Mouse (Mus musculus): Measurements from ENCODE around the gene Src. TPM values are rescaled to one million over a fixed set of nuclear protein-coding genes. Genes with fewer than 3 reads are reported as not detected.

Gene Src
- polyA plus RNA-seq, 1 experiment from 2014 or later = 1.8 TPM

DNA sequence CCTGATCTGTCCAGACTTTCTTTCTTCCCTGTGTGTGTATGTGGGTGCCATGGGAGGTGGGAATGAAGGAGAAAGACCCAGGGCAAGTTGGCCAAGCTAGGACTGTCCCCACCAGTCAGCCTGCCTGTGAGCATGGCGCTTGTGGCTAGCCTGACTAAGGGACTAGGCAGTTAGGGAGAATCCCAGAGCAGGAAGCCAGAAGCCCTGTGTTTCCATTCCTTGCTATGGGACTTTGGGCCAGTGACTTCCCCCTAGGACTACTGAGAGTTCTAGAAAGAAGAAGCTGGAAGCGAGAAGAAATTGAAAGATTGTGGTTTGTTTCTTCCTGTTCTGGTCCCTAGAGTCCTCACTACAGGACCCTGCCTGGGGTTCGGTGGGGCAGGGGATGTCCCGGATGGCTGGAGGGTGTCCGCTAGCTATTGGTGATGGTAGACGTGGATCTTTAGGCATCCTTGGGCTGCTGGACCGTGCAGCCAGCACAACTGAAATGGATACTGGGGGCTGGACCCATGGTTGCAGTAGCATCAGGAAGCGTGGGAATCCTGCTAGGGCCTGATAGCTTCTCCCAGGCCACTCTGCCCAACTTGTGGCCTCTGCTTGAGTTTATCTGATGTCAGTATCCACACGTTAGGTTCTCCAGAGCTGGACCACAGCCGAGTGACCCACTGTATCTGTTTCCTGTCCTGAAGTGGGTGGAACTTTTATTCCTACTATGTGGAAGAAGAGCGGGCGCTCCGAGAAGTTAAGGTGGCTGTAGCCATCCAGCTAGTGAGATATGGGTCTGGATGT, 10.3 kb downstream of the Src start:
- Histone ChIP-seq H3K27ac (ENCODE audit: low read depth) (no peak overlapping the region), H3K4me1 (ENCODE audit: insufficient read depth) (peaks cover 9% of the 10 kb centered on the region)
- WGBS (ENCODE audit: insufficient replicate concordance) = 44% methylated on average over 13 of the region's 13 CpGs

DNA sequence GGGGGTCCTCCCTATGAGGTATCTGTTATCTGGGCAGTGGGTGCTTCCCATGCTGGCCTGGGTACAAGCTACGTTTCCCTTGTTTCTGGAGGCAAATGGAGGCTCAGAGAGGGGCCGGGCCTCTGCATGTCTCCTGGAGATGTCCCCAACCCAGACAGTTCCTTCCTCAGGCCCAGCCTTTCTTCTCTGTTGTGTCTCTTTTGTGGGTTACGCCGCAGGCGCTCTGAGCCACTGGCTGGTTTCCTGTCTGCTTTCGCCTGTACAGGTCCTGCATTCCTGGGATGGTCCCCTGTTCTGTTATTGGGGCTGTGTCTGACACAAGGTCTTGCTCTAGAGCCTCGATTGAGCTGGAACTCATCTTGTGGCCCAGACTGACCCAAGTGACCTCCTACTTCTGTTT, 11.5 kb downstream of the Src start:
- no peak overlapping the region for H3K27ac ChIP-seq (ENCODE audit: low read depth)
- TF ChIP-seq EP300 (IDR thresholded peaks at IDR 0.05; ENCODE audit: low read depth) (no peak), CTCF (IDR thresholded peaks at IDR 0.05; ENCODE audit: low read depth) (no peak)
- no peaks in the 10 kb centered on the region for H3K36me3 ChIP-seq (replicated peaks; ENCODE audit: insufficient read depth, low read length)
- no peak overlapping the region for H3K4me2 ChIP-seq (ENCODE audit: low read depth, low read length)
- H3K4me1 ChIP-seq (ENCODE audit: insufficient read depth) = peaks cover 8% of the 10 kb centered on the region; the same call in 1 of the 2 replicates
- no peak overlapping the region for H3K9ac ChIP-seq (replicated peaks)
- H3K9me3 ChIP-seq (ENCODE audit: low read length) = no peaks in the 10 kb centered on the region
- no peak overlapping the region for H3K4me3 ChIP-seq (ENCODE audit: low read depth, low read length)
- ATAC-seq = no peak
- WGBS (ENCODE audit: insufficient replicate concordance) = 43% methylated on average over 7 of the region's 7 CpGs
- 0 out of 2 replicates have a peak, but pooled peaks cover under 1% of the 10 kb centered on the region for H3K27me3 ChIP-seq (ENCODE audit: insufficient read depth, low read length)
- DNase-seq = no peak

More for the DNA sequence above, 10.3 kb downstream of the Src start:
- Histone ChIP-seq H3K9me3 (ENCODE audit: low read length) (no peaks in the 10 kb centered on the region), H3K9ac (replicated peaks) (no peak overlapping the region), H3K4me2 (ENCODE audit: low read depth, low read length) (no peak overlapping the region), H3K4me3 (ENCODE audit: low read depth, low read length) (no peak overlapping the region), H3K27me3 (ENCODE audit: insufficient read depth, low read length) (0 out of 2 replicates have a peak, but pooled peaks cover 5% of the 10 kb centered on the region), H3K36me3 (replicated peaks; ENCODE audit: insufficient read depth, low read length) (no peaks in the 10 kb centered on the region)
- TF ChIP-seq EP300 (IDR thresholded peaks at IDR 0.05; ENCODE audit: low read depth) (no peak), CTCF (IDR thresholded peaks at IDR 0.05; ENCODE audit: low read depth) (no peak)
- ATAC-seq (no peak), DNase-seq (no peak)

DNA sequence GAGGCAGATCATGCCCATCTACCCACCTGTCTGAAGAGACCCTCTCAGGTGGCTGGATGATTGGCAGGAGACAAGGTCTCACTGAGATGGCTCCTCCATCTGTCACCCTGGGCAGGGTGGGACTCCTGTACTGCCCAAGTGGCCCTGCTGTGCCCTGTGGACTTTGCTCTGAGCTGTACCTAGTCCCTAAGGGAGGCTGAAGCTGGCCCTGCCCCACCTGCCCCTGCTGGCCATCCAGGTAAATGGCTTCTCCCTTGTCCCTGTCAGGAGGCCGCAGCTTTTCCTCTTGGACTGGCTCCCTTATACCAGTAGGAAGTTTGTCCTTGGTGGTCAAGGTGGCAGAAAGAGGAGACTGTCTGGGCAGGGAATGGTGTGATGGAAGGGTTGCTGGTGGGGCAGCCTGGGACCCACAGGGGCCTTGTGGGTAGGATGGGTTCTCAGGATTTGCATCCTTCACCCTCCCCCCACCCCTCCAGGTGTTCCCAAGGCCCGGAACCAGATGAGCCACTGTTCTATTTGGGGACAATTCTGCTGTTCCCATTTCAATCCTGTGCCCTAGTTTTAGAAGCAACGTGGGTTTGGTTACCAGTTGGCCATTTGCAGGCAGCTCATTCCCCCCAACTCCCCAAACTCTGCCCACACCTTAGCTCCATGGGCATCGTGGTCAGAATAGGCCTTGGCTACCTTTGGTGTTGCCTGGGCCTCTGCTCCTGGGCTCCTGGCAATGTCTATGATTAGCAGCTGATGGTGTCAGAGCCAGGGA, 12.6 kb downstream of the Src start:
- H3K27me3 ChIP-seq (ENCODE audit: insufficient read depth, low read length) = no peaks in the 10 kb centered on the region
- H3K4me1 ChIP-seq (ENCODE audit: insufficient read depth) = peaks cover 8% of the 10 kb centered on the region; the same call in 1 of the 2 replicates
- WGBS (ENCODE audit: insufficient replicate concordance) = 77% methylated on average over 4 of the region's 4 CpGs
- no peak for TF ChIP-seq CTCF (IDR thresholded peaks at IDR 0.05; ENCODE audit: low read depth)
- no peak for TF ChIP-seq EP300 (IDR thresholded peaks at IDR 0.05; ENCODE audit: low read depth)
- H3K9ac ChIP-seq (replicated peaks) = no peak overlapping the region
- H3K27ac ChIP-seq (ENCODE audit: low read depth) = no peak overlapping the region
- no peak overlapping the region for H3K4me2 ChIP-seq (ENCODE audit: low read depth, low read length)
- no peak overlapping the region for H3K4me3 ChIP-seq (ENCODE audit: low read depth, low read length)
- DNase-seq (no peak), ATAC-seq (no peak)
- H3K36me3 ChIP-seq (replicated peaks; ENCODE audit: insufficient read depth, low read length) = no peaks in the 10 kb centered on the region
- no peaks in the 10 kb centered on the region for H3K9me3 ChIP-seq (ENCODE audit: low read length)

DNA sequence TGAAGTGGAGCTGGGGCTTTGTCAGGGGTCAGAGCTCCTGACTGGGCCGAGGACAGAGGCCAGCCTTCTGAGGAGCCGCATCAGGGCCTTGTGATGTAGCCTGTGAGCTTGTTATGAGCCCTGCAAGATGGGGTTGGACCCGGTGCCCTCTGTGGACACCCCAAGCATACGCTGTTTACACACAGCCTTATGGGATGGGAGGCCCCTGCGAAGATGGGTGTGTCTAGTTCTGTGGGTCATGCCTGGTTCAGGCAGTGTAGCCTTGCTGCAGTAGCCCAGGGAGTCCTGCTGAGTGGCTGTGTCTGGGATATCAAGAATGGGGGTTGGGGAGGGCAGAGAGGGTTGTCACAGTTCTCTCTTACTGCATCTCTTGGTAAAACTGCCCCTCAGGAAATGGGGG, 13.7 kb downstream of the Src start:
- Histone ChIP-seq H3K4me3 (ENCODE audit: low read depth, low read length) (no peak overlapping the region), H3K36me3 (replicated peaks; ENCODE audit: insufficient read depth, low read length) (no peaks in the 10 kb centered on the region), H3K9me3 (ENCODE audit: low read length) (no peaks in the 10 kb centered on the region), H3K27me3 (ENCODE audit: insufficient read depth, low read length) (no peaks in the 10 kb centered on the region), H3K4me2 (ENCODE audit: low read depth, low read length) (no peak overlapping the region), H3K9ac (replicated peaks) (no peak overlapping the region), H3K4me1 (ENCODE audit: insufficient read depth) (peaks cover 8% of the 10 kb centered on the region; the same call in 1 of the 2 replicates), H3K27ac (ENCODE audit: low read depth) (no peak overlapping the region)
- TF ChIP-seq CTCF (IDR thresholded peaks at IDR 0.05; ENCODE audit: low read depth) (no peak), EP300 (IDR thresholded peaks at IDR 0.05; ENCODE audit: low read depth) (no peak)
- WGBS (ENCODE audit: insufficient replicate concordance) = 79% methylated on average over 5 of the region's 5 CpGs
- no peak for ATAC-seq
- DNase-seq = no peak

DNA sequence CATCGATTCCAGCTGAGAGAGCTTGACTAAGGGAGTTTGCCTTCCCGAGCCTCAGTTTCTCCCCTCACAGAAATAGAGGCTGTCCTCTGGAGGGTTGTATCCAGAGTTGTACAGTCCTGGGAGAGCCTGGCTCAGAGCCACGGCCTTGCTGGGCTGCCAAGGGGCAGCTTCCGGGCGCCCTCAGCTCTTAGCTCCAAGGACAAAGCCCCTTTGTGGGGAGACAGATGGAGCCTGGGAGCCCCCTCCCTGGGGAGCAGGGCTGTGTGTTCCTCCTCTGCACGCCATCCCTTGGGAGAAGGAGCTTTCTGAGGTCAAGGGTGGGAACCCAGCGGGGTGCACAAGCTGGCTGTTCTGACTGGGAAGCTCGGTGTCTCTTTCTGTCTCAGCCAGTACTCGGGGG, 14.2 kb downstream of the Src start:
- no peak overlapping the region for H3K4me2 ChIP-seq (ENCODE audit: low read depth, low read length)
- no peak overlapping the region for H3K9ac ChIP-seq (replicated peaks)
- WGBS (ENCODE audit: insufficient replicate concordance) = 77% methylated on average over 9 of the region's 9 CpGs
- no peak for TF ChIP-seq EP300 (IDR thresholded peaks at IDR 0.05; ENCODE audit: low read depth)
- TF ChIP-seq CTCF (IDR thresholded peaks at IDR 0.05; ENCODE audit: low read depth) = no peak
- H3K9me3 ChIP-seq (ENCODE audit: low read length) = no peaks in the 10 kb centered on the region
- H3K27me3 ChIP-seq (ENCODE audit: insufficient read depth, low read length) = no peaks in the 10 kb centered on the region
- H3K4me3 ChIP-seq (ENCODE audit: low read depth, low read length) = no peak overlapping the region
- H3K4me1 ChIP-seq (ENCODE audit: insufficient read depth) = peaks cover 8% of the 10 kb centered on the region; the same call in 1 of the 2 replicates
- no peak for DNase-seq
- no peak overlapping the region for H3K27ac ChIP-seq (ENCODE audit: low read depth)
- ATAC-seq = no peak
- H3K36me3 ChIP-seq (replicated peaks; ENCODE audit: insufficient read depth, low read length) = no peaks in the 10 kb centered on the region

DNA sequence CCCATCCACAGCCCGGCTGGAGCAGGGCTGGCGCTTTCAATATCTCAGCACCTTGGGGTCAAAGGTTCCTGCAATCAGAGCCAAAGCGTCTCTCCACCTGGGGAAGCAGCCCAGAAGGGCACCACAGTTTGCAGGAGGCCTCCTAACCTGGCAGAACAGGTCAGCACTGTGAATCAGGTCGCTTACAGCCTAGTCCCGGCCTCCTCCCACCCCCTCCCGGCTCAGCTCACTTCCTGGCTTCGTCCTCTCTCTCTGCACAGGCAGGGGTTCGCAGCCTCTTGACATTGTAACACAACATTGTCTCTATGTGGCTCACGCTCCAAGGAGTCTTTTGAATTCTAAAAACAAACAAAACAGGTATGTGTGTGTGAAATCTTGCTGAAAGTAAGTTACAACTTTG, 15.8 kb downstream of the Src start:
- Histone ChIP-seq H3K4me2 (ENCODE audit: low read depth, low read length) (no peak overlapping the region), H3K4me3 (ENCODE audit: low read depth, low read length) (no peak overlapping the region)
- 52% methylated on average over 9 of the region's 9 CpGs for WGBS (ENCODE audit: insufficient replicate concordance)

More for the DNA sequence above, 15.8 kb downstream of the Src start:
- DNase-seq (no peak), ATAC-seq (peak; percentile 68)
- Histone ChIP-seq H3K9ac (replicated peaks) (no peak overlapping the region), H3K27me3 (ENCODE audit: insufficient read depth, low read length) (no peaks in the 10 kb centered on the region), H3K27ac (ENCODE audit: low read depth) (no peak overlapping the region), H3K36me3 (replicated peaks; ENCODE audit: insufficient read depth, low read length) (no peaks in the 10 kb centered on the region), H3K4me1 (ENCODE audit: insufficient read depth) (peaks cover 6% of the 10 kb centered on the region; the same call in 1 of the 2 replicates), H3K9me3 (ENCODE audit: low read length) (no peaks in the 10 kb centered on the region)
- TF ChIP-seq EP300 (IDR thresholded peaks at IDR 0.05; ENCODE audit: low read depth) = no peak
- TF ChIP-seq CTCF (IDR thresholded peaks at IDR 0.05; ENCODE audit: low read depth) = no peak
